22 mouse cellular contexts compared by ENCODE assay signal in genomic region chr7:50410421-50410820, GRCm38 (mm10).
A peak's percentile ranks its signal among the peaks of the same experiment; 100 is the strongest.
DNase-seq lines count a peak whose midpoint lies in the region; ATAC-seq and TF ChIP-seq lines count a peak whose summit lies in the region.
"Had no signal": no experiment of that assay in that cellular context is flagged by ENCODE, and none has a peak within 500 bp of the region (broad histone marks: within the 10 kb centered on the region; RNA-seq: fewer than 3 reads in every experiment).

No protein-coding gene starts in this region.

- H3K27ac ChIP-seq in embryonic facial prominence, embryonic 14.5 days (replicated peaks; ENCODE audit: low read depth, low read length) = no peak overlapping the region
- no peak overlapping the region for H3K27ac ChIP-seq in embryonic facial prominence, embryonic 10.5 days (replicated peaks)
- no peak overlapping the region for H3K27ac ChIP-seq in limb, embryonic 14.5 days (replicated peaks; ENCODE audit: low read depth, low read length)
- no peak overlapping the region for H3K27ac ChIP-seq in limb, embryonic 10.5 days
- peak overlapping the region; percentile 42; the same call in 1 of the 2 replicates for H3K27ac ChIP-seq in midbrain, embryonic 15.5 days
- H3K27ac ChIP-seq in midbrain, embryonic 10.5 days (replicated peaks) = no peak overlapping the region
- H3K27ac ChIP-seq: embryonic facial prominence, embryonic 12.5 days; forebrain, embryonic 15.5 days; gastrocnemius, adult 2 months; hindbrain, embryonic 12.5 days; hindbrain, embryonic 15.5 days had no signal

- peak; percentile 64 for DNase-seq in embryonic facial prominence, embryonic 14.5 days (ENCODE audit: low spot score)
- no peak for DNase-seq in embryonic facial prominence, embryonic 10.5 days (ENCODE audit: low spot score)
- DNase-seq in limb, embryonic 14.5 days (ENCODE audit: low spot score) = peak; percentile 12
- no peak for DNase-seq in limb, embryonic 10.5 days (ENCODE audit: low spot score)
- DNase-seq in midbrain, embryonic 10.5 days (ENCODE audit: low spot score) = no peak
- DNase-seq: adrenal gland, adult 8-10 months; adrenal gland, postnatal 25 days; cerebellum, adult 18-20 months; cerebellum, adult 9-10 months; cerebellum, postnatal 14 days; gastrocnemius, adult 2 months; gastrocnemius, postnatal 14 days; heart, adult 11 months had no signal

- no peak overlapping the region for H3K4me3 ChIP-seq in embryonic facial prominence, embryonic 14.5 days (ENCODE audit: low read depth, low read length)
- H3K4me3 ChIP-seq in embryonic facial prominence, embryonic 10.5 days = no peak overlapping the region
- H3K4me3 ChIP-seq in limb, embryonic 14.5 days (replicated peaks; ENCODE audit: low read length) = no peak overlapping the region
- no peak overlapping the region for H3K4me3 ChIP-seq in limb, embryonic 10.5 days
- H3K4me3 ChIP-seq in midbrain, embryonic 15.5 days = no peak overlapping the region
- no peak overlapping the region for H3K4me3 ChIP-seq in midbrain, embryonic 10.5 days
- H3K4me3 ChIP-seq: embryonic facial prominence, embryonic 12.5 days; erythroblast, embryonic 14.5 days; forebrain, embryonic 15.5 days; gastrocnemius, adult 2 months; hindbrain, embryonic 12.5 days; hindbrain, embryonic 15.5 days had no signal

- H3K27me3 ChIP-seq in embryonic facial prominence, embryonic 14.5 days (replicated peaks; ENCODE audit: control insufficient read depth, insufficient read depth, low read length) = no peaks in the 10 kb centered on the region
- H3K27me3 ChIP-seq in embryonic facial prominence, embryonic 10.5 days (replicated peaks; ENCODE audit: low read depth, poor library complexity, severe bottlenecking) = no peaks in the 10 kb centered on the region
- H3K27me3 ChIP-seq in limb, embryonic 14.5 days (ENCODE audit: control insufficient read depth, insufficient read depth, low read length) = no peaks in the 10 kb centered on the region
- H3K27me3 ChIP-seq in limb, embryonic 10.5 days (ENCODE audit: low read depth, poor library complexity, severe bottlenecking) = no peaks in the 10 kb centered on the region
- H3K27me3 ChIP-seq in midbrain, embryonic 15.5 days (replicated peaks) = no peaks in the 10 kb centered on the region
- no peaks in the 10 kb centered on the region for H3K27me3 ChIP-seq in midbrain, embryonic 10.5 days (ENCODE audit: low read depth, poor library complexity, severe bottlenecking)
- H3K27me3 ChIP-seq: embryonic facial prominence, embryonic 12.5 days; forebrain, embryonic 15.5 days; hindbrain, embryonic 12.5 days; hindbrain, embryonic 15.5 days had no signal

- no peak overlapping the region for H3K9ac ChIP-seq in embryonic facial prominence, embryonic 14.5 days (ENCODE audit: low read depth, low read length)
- H3K9ac ChIP-seq in limb, embryonic 14.5 days (ENCODE audit: low read depth, low read length, severe bottlenecking) = no peak overlapping the region
- no peak overlapping the region for H3K9ac ChIP-seq in midbrain, embryonic 15.5 days
- H3K9ac ChIP-seq: embryonic facial prominence, embryonic 12.5 days; forebrain, embryonic 15.5 days; hindbrain, embryonic 12.5 days; hindbrain, embryonic 15.5 days had no signal

- no peaks in the 10 kb centered on the region for H3K4me1 ChIP-seq in embryonic facial prominence, embryonic 14.5 days (ENCODE audit: control insufficient read depth, insufficient read depth, low read length)
- H3K4me1 ChIP-seq in embryonic facial prominence, embryonic 10.5 days = no peaks in the 10 kb centered on the region
- peaks cover 3% of the 10 kb centered on the region; the same call in 1 of the 2 replicates for H3K4me1 ChIP-seq in limb, embryonic 14.5 days (ENCODE audit: control insufficient read depth, insufficient read depth, low read length)
- H3K4me1 ChIP-seq in limb, embryonic 10.5 days = no peaks in the 10 kb centered on the region
- H3K4me1 ChIP-seq in midbrain, embryonic 15.5 days = peaks cover 7% of the 10 kb centered on the region
- no peaks in the 10 kb centered on the region for H3K4me1 ChIP-seq in midbrain, embryonic 10.5 days
- H3K4me1 ChIP-seq: embryonic facial prominence, embryonic 12.5 days; hindbrain, embryonic 12.5 days; hindbrain, embryonic 15.5 days had no signal

- no peaks in the 10 kb centered on the region for H3K36me3 ChIP-seq in embryonic facial prominence, embryonic 14.5 days (ENCODE audit: control insufficient read depth, insufficient read depth, low read length)
- H3K36me3 ChIP-seq in embryonic facial prominence, embryonic 10.5 days (replicated peaks) = no peaks in the 10 kb centered on the region
- H3K36me3 ChIP-seq in limb, embryonic 14.5 days (ENCODE audit: control insufficient read depth, insufficient read depth, low read length) = no peaks in the 10 kb centered on the region
- H3K36me3 ChIP-seq in limb, embryonic 10.5 days = no peaks in the 10 kb centered on the region
- no peaks in the 10 kb centered on the region for H3K36me3 ChIP-seq in midbrain, embryonic 15.5 days (replicated peaks)
- no peaks in the 10 kb centered on the region for H3K36me3 ChIP-seq in midbrain, embryonic 10.5 days
- H3K36me3 ChIP-seq: embryonic facial prominence, embryonic 12.5 days; forebrain, embryonic 15.5 days; hindbrain, embryonic 12.5 days; hindbrain, embryonic 15.5 days had no signal

- no peak overlapping the region for H3K4me2 ChIP-seq in embryonic facial prominence, embryonic 14.5 days (ENCODE audit: low read depth, low read length)
- H3K4me2 ChIP-seq in limb, embryonic 14.5 days (replicated peaks; ENCODE audit: low read depth, low read length, severe bottlenecking) = no peak overlapping the region
- no peak overlapping the region for H3K4me2 ChIP-seq in midbrain, embryonic 15.5 days
- H3K4me2 ChIP-seq: embryonic facial prominence, embryonic 12.5 days; forebrain, embryonic 15.5 days; heart, embryonic 11.5 days; hindbrain, embryonic 12.5 days; hindbrain, embryonic 15.5 days had no signal

- no peak for ATAC-seq in embryonic facial prominence, embryonic 14.5 days (ENCODE audit: low read depth)
- ATAC-seq in limb, embryonic 14.5 days (ENCODE audit: low FRiP score, low read depth) = no peak
- peak; percentile 27; the same call in 1 of the 2 replicates for ATAC-seq in midbrain, embryonic 15.5 days (replicated peaks)
- no peak for ATAC-seq in frontal cortex, adult (ENCODE audit: low TSS enrichment)
- ATAC-seq: activated CD4-positive, CD25-positive, alpha-beta regulatory T cell, adult 4 months; forebrain, embryonic 15.5 days had no signal

- no peaks in the 10 kb centered on the region for H3K9me3 ChIP-seq in embryonic facial prominence, embryonic 14.5 days (ENCODE audit: control insufficient read depth, low read length)
- H3K9me3 ChIP-seq in embryonic facial prominence, embryonic 10.5 days = no peaks in the 10 kb centered on the region
- H3K9me3 ChIP-seq in limb, embryonic 14.5 days (ENCODE audit: control insufficient read depth, low read length) = no peaks in the 10 kb centered on the region
- H3K9me3 ChIP-seq in limb, embryonic 10.5 days (replicated peaks) = no peaks in the 10 kb centered on the region
- H3K9me3 ChIP-seq in midbrain, embryonic 15.5 days = no peaks in the 10 kb centered on the region
- H3K9me3 ChIP-seq in midbrain, embryonic 10.5 days (replicated peaks) = no peaks in the 10 kb centered on the region
- H3K9me3 ChIP-seq: embryonic facial prominence, embryonic 12.5 days; forebrain, embryonic 15.5 days; hindbrain, embryonic 12.5 days; hindbrain, embryonic 15.5 days had no signal

- TF ChIP-seq POLR2A in limb, embryonic 14.5 days (IDR thresholded peaks at IDR 0.05; ENCODE audit: borderline replicate concordance, extremely low read depth, insufficient read depth, insufficient read length) = no peak

- WGBS in embryonic facial prominence, embryonic 14.5 days = 63% methylated on average over 2 of the region's 2 CpGs
- 89% methylated on average over 2 of the region's 2 CpGs for WGBS in embryonic facial prominence, embryonic 10.5 days
- 52% methylated on average over 2 of the region's 2 CpGs for WGBS in limb, embryonic 14.5 days
- 91% methylated on average over 2 of the region's 2 CpGs for WGBS in limb, embryonic 10.5 days
- WGBS in midbrain, embryonic 15.5 days = 50% methylated on average over 2 of the region's 2 CpGs
- 82% methylated on average over 2 of the region's 2 CpGs for WGBS in midbrain, embryonic 10.5 days

Comparison
In these comparisons a context has a peak if more than half of its experiments do, and no peak if none do; other contexts are left out.
1. DNase-seq: peak in embryonic facial prominence, embryonic 14.5 days (single experiment) and limb, embryonic 14.5 days (single experiment); none in embryonic facial prominence, embryonic 10.5 days (single experiment), limb, embryonic 10.5 days (single experiment) and midbrain, embryonic 10.5 days (single experiment).